Mouse (Mus musculus) olfactory bulb, adult 2 months (tissue): ENCODE results near the gene Aes.

Experiments
- CTCF ChIP-seq: fragments of 200-500 bp; IDR thresholded peaks from 2 replicates; pipeline ENCODE4 v1.5.1; 2012; ENCODE audit warnings: low read depth, mild to moderate bottlenecking, low read length, moderate library complexity; ENCODE audit not compliant: insufficient read depth
- POLR2A ChIP-seq: fragments of 200-500 bp; IDR thresholded peaks from 2 replicates; pipeline ENCODE4 v1.6.1; 2012; ENCODE audit warnings: mild to moderate bottlenecking, low read depth, low read length, moderate library complexity; ENCODE audit not compliant: insufficient read depth

GRCm38 (mm10) chr10:81536734-81537133 lies 22.6 kb upstream of the Aes start:
- TF ChIP-seq POLR2A (no peak), CTCF (no peak)
